Comparison of ENCODE assay signal across 13 mouse cellular contexts in the genomic region with DNA sequence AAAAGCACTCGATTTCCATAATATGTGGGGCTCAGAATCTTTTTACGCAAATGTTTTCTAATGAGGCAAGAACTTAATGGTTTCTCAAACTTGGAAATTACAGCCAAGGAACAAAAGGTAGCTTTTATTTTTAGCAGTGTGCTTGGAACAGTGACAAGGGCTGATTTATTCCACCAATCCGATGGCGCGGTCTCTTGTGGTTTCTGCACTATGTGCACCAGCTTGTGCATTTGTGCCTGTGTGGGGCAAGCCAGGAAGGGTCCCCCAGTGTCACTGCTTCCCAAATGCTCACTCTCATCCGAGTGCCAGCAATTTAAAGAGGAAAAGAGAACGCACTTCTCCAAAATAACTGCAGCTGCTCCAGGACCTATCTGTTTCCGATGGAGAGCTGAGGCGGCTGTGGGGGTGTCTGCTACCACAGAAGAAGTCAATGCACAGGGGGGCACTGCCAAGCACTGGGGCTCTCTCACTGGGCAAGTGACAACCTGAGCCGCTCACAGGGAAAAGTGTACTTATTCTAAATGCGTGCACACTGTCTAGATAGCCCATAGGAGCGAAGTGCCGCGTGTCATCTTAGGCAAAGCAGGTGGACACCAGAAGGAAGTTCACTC. TPM values are rescaled to one million over a fixed set of nuclear protein-coding genes. Genes with fewer than 3 reads are reported as not detected.
DNase-seq lines count a peak whose midpoint lies in the region; ATAC-seq lines count a peak whose summit lies in the region.
"Had no signal": no experiment of that assay in that cellular context is flagged by ENCODE, and none has a peak within 500 bp of the region (broad histone marks: within the 10 kb centered on the region; RNA-seq: fewer than 3 reads in every experiment).

No protein-coding gene starts in this region.

- H3K4me3 ChIP-seq in forebrain, embryonic 12.5 days (replicated peaks): no peak overlapping the region
- no peak overlapping the region for H3K4me3 ChIP-seq in forebrain, embryonic 10.5 days
- H3K4me3 ChIP-seq in hindbrain, embryonic 13.5 days: no peak overlapping the region
- no peak overlapping the region for H3K4me3 ChIP-seq in hindbrain, embryonic 12.5 days
- H3K4me3 ChIP-seq: embryonic facial prominence, embryonic 13.5 days had no signal

- H3K9ac ChIP-seq in forebrain, embryonic 12.5 days: no peak overlapping the region
- H3K9ac ChIP-seq in hindbrain, embryonic 13.5 days: no peak overlapping the region
- no peak overlapping the region for H3K9ac ChIP-seq in hindbrain, embryonic 12.5 days
- H3K9ac ChIP-seq: embryonic facial prominence, embryonic 13.5 days; liver, embryonic 14.5 days had no signal

- H3K4me2 ChIP-seq in forebrain, embryonic 12.5 days: no peak overlapping the region
- no peak overlapping the region for H3K4me2 ChIP-seq in hindbrain, embryonic 13.5 days
- H3K4me2 ChIP-seq in hindbrain, embryonic 12.5 days (replicated peaks): no peak overlapping the region
- H3K4me2 ChIP-seq: embryonic facial prominence, embryonic 13.5 days; midbrain, embryonic 11.5 days had no signal

- H3K27me3 ChIP-seq in forebrain, embryonic 12.5 days: no peaks in the 10 kb centered on the region
- H3K27me3 ChIP-seq in forebrain, embryonic 10.5 days (ENCODE audit: poor library complexity, severe bottlenecking): no peaks in the 10 kb centered on the region
- H3K27me3 ChIP-seq in hindbrain, embryonic 13.5 days: no peaks in the 10 kb centered on the region
- H3K27me3 ChIP-seq in hindbrain, embryonic 12.5 days: no peaks in the 10 kb centered on the region
- H3K27me3 ChIP-seq: embryonic facial prominence, embryonic 13.5 days had no signal

- H3K27ac ChIP-seq in forebrain, embryonic 12.5 days: peak overlapping the region; percentile 37; the same call in 1 of the 2 replicates
- no peak overlapping the region for H3K27ac ChIP-seq in forebrain, embryonic 10.5 days
- H3K27ac ChIP-seq in hindbrain, embryonic 13.5 days: peak overlapping the region; percentile 35; the same call in 1 of the 2 replicates
- H3K27ac ChIP-seq in hindbrain, embryonic 12.5 days: no peak overlapping the region
- H3K27ac ChIP-seq: embryonic facial prominence, embryonic 13.5 days; liver, embryonic 14.5 days had no signal

- DNase-seq in forebrain, embryonic 10.5 days (ENCODE audit: extremely low spot score, low spot score): no peak
- peak; percentile 20 for DNase-seq in thymus, postnatal 4 days
- DNase-seq in thymus, postnatal 10 days (ENCODE audit: low spot score in 2 of 2): no peak
- no peak for DNase-seq in spleen, adult 18-20 months
- DNase-seq: lung, postnatal 10 days had no signal

- peaks cover 10% of the 10 kb centered on the region; the same call in 1 of the 2 replicates for H3K36me3 ChIP-seq in forebrain, embryonic 12.5 days (replicated peaks)
- peaks cover 20% of the 10 kb centered on the region for H3K36me3 ChIP-seq in forebrain, embryonic 10.5 days (replicated peaks)
- H3K36me3 ChIP-seq in hindbrain, embryonic 13.5 days: peaks cover 12% of the 10 kb centered on the region
- peaks cover 10% of the 10 kb centered on the region for H3K36me3 ChIP-seq in hindbrain, embryonic 12.5 days

- WGBS in forebrain, embryonic 12.5 days: 80% methylated on average over 14 of the region's 14 CpGs
- WGBS in forebrain, embryonic 10.5 days: 94% methylated on average over 14 of the region's 14 CpGs
- WGBS in hindbrain, embryonic 13.5 days: 84% methylated on average over 14 of the region's 14 CpGs
- 88% methylated on average over 14 of the region's 14 CpGs for WGBS in hindbrain, embryonic 12.5 days

- H3K9me3 ChIP-seq in forebrain, embryonic 12.5 days: no peaks in the 10 kb centered on the region
- no peaks in the 10 kb centered on the region for H3K9me3 ChIP-seq in forebrain, embryonic 10.5 days
- no peaks in the 10 kb centered on the region for H3K9me3 ChIP-seq in hindbrain, embryonic 13.5 days
- no peaks in the 10 kb centered on the region for H3K9me3 ChIP-seq in hindbrain, embryonic 12.5 days (replicated peaks)
- H3K9me3 ChIP-seq: embryonic facial prominence, embryonic 13.5 days; G1E had no signal

- no peak for ATAC-seq in forebrain, embryonic 12.5 days (ENCODE audit: low FRiP score)
- no peak for ATAC-seq in hindbrain, embryonic 13.5 days (ENCODE audit: low FRiP score)
- no peak for ATAC-seq in hindbrain, embryonic 12.5 days (ENCODE audit: low FRiP score)
- ATAC-seq in activated CD4-positive, CD25-positive, alpha-beta regulatory T cell, adult 4 months: no peak

- peaks cover 15% of the 10 kb centered on the region for H3K4me1 ChIP-seq in forebrain, embryonic 12.5 days
- peaks cover 27% of the 10 kb centered on the region for H3K4me1 ChIP-seq in forebrain, embryonic 10.5 days
- H3K4me1 ChIP-seq in hindbrain, embryonic 13.5 days (replicated peaks): peaks cover 14% of the 10 kb centered on the region
- 0 out of 2 replicates have a peak, but pooled peaks cover 7% of the 10 kb centered on the region for H3K4me1 ChIP-seq in hindbrain, embryonic 12.5 days

RNA-seq across cellular contexts. Expression of a gene that starts 19.7 kb away (rescaled TPM):
- polyA plus RNA-seq in forebrain, embryonic 12.5 days (2016; fragmentation: Nextera tagmentation; extraction: Ambion mirVana): 11.7 and 11.8 TPM in 2 replicates
- polyA plus RNA-seq in forebrain, embryonic 10.5 days (2016; fragmentation: Nextera tagmentation; extraction: Ambion mirVana): 10.1 and 10.5 TPM in 2 replicates
- polyA plus RNA-seq in hindbrain, embryonic 13.5 days (2015; fragmentation: Nextera tagmentation; extraction: Ambion mirVana): 7.9 and 8.4 TPM in 2 replicates
- polyA plus RNA-seq in hindbrain, embryonic 12.5 days (2016; fragmentation: Nextera tagmentation; extraction: Ambion mirVana): 12.4 and 13.0 TPM in 2 replicates
- polyA plus RNA-seq in activated CD4-positive, CD25-positive, alpha-beta regulatory T cell, adult 4 months (2017; shearing (Covaris generic)): 10 to 100 TPM; 11.0 to 11.2 TPM

RNA-seq across cellular contexts. Expression of a gene that starts 59.2 kb away (rescaled TPM):
- 13.4 and 15.6 TPM in 2 replicates for polyA plus RNA-seq in forebrain, embryonic 12.5 days (2016; fragmentation: Nextera tagmentation; extraction: Ambion mirVana)
- polyA plus RNA-seq in forebrain, embryonic 10.5 days (2016; fragmentation: Nextera tagmentation; extraction: Ambion mirVana): 8.2 and 10.6 TPM in 2 replicates
- 10.4 and 12.9 TPM in 2 replicates for polyA plus RNA-seq in hindbrain, embryonic 13.5 days (2015; fragmentation: Nextera tagmentation; extraction: Ambion mirVana)
- 12.2 and 12.8 TPM in 2 replicates for polyA plus RNA-seq in hindbrain, embryonic 12.5 days (2016; fragmentation: Nextera tagmentation; extraction: Ambion mirVana)
- 10 to 100 TPM; 28.5 to 32.8 TPM for polyA plus RNA-seq in activated CD4-positive, CD25-positive, alpha-beta regulatory T cell, adult 4 months (2017; shearing (Covaris generic))

Comparison
In these comparisons a context has a peak if more than half of its experiments do, and no peak if none do; other contexts are left out.
1. H3K27ac ChIP-seq: peak in forebrain, embryonic 12.5 days (single experiment) and hindbrain, embryonic 13.5 days (single experiment); none in forebrain, embryonic 10.5 days (single experiment) and hindbrain, embryonic 12.5 days (single experiment).